Mouse (Mus musculus): Measurements from ENCODE around the gene Lrrtm3. TPM values are rescaled to one million over a fixed set of nuclear protein-coding genes. Genes with fewer than 3 reads are reported as not detected.

Lrrtm3 gene
- polyA plus RNA-seq, 1 experiment from 2014 or later: 50.0 TPM

DNA sequence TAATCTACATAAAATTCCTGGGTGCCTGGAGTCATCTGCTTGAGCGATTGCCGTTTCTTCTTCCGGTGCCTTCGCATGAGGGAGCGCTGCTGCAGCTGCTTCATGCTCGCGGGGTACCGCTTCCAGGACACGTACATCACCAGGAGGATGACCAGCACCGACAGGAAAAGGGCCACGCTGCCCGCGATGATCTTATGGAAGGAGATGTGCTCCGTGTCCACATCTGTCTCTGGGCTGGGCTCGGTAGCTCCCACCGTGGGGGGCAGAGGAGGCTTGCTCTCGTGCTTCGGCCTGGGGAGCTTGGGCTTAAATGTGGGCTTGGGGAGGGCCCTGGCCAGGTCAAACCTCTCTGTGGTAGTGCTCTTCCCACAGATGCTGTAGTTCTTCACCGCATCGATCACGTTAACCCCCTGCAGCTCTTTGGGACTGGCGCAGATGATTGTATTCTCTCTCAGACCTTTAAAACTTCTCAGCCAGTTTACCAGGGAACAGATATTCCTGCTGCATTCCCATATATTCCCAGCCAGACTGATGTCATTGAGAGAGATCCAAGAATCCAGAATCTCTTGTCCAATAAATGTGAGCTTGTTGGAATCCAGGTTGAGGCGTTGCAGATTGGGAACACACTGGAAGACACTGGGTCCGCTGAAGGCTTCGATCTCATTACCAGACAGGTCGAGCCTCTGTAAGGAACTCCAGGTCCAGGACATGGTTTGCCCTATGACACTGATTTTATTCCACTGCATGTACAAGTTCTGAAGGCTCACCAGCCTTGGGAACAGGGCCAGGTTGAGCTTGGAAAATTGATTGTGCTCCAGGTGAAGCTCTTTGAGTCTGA, 1.9 kb downstream of the Lrrtm3 start:
- H3K4me3 ChIP-seq (ENCODE audit: low read depth, low read length): peak overlapping the region; percentile 49
- H3K9me3 ChIP-seq (ENCODE audit: control insufficient read depth, low read length): no peaks in the 10 kb centered on the region
- H3K27me3 ChIP-seq (ENCODE audit: control insufficient read depth, insufficient read depth, low read length): peaks cover 2% of the 10 kb centered on the region; the same call in 1 of the 2 replicates
- no peaks in the 10 kb centered on the region for H3K36me3 ChIP-seq (ENCODE audit: control insufficient read depth, insufficient read depth, low read length)
- H3K4me2 ChIP-seq (ENCODE audit: low read depth, low read length): peak overlapping the region; percentile 88
- 4% methylated on average over 26 of the region's 26 CpGs for WGBS
- H3K9ac ChIP-seq (replicated peaks; ENCODE audit: low read depth, low read length): peak overlapping the region; percentile 76
- peak overlapping the region; percentile 46 for H3K27ac ChIP-seq (ENCODE audit: low read depth, low read length)
- H3K4me1 ChIP-seq (ENCODE audit: control insufficient read depth, insufficient read depth, low read length): peaks cover 9% of the 10 kb centered on the region; the same call in 1 of the 2 replicates
- ATAC-seq (ENCODE audit: low read depth): peak; percentile 16

DNA sequence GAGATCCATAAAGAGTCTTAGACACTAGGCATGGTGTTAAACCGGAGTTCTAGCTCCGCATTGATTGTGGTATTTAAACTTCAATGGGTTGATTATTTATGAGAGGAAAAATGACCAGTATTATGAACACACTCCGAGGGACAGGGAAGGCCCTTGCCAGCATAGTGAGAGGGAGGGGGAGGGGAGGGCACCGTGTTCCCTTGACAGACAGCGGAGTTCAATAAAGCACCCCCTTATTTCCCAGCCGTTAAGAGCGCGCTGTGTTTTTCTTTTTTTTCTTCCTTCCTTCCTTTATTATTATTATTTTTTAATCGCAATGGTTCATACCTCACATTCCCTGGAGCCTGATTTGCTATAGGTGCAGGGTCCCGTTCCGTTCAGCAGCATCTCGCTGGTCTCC, 2.6 kb downstream of the Lrrtm3 start:
- H3K4me2 ChIP-seq (ENCODE audit: low read depth, low read length): peak overlapping the region; percentile 88
- peaks cover 9% of the 10 kb centered on the region; the same call in 1 of the 2 replicates for H3K4me1 ChIP-seq (ENCODE audit: control insufficient read depth, insufficient read depth, low read length)
- peak overlapping the region; percentile 46 for H3K27ac ChIP-seq (ENCODE audit: low read depth, low read length)
- H3K36me3 ChIP-seq (ENCODE audit: control insufficient read depth, insufficient read depth, low read length): no peaks in the 10 kb centered on the region
- peak overlapping the region; percentile 76 for H3K9ac ChIP-seq (replicated peaks; ENCODE audit: low read depth, low read length)
- ATAC-seq (ENCODE audit: low read depth): peak; percentile 28; the same call in 1 of the 2 replicates
- 0% methylated on average over 12 of the region's 12 CpGs for WGBS
- peaks cover 2% of the 10 kb centered on the region; the same call in 1 of the 2 replicates for H3K27me3 ChIP-seq (ENCODE audit: control insufficient read depth, insufficient read depth, low read length)
- H3K4me3 ChIP-seq (ENCODE audit: low read depth, low read length): peak overlapping the region; percentile 49
- H3K9me3 ChIP-seq (ENCODE audit: control insufficient read depth, low read length): no peaks in the 10 kb centered on the region

DNA sequence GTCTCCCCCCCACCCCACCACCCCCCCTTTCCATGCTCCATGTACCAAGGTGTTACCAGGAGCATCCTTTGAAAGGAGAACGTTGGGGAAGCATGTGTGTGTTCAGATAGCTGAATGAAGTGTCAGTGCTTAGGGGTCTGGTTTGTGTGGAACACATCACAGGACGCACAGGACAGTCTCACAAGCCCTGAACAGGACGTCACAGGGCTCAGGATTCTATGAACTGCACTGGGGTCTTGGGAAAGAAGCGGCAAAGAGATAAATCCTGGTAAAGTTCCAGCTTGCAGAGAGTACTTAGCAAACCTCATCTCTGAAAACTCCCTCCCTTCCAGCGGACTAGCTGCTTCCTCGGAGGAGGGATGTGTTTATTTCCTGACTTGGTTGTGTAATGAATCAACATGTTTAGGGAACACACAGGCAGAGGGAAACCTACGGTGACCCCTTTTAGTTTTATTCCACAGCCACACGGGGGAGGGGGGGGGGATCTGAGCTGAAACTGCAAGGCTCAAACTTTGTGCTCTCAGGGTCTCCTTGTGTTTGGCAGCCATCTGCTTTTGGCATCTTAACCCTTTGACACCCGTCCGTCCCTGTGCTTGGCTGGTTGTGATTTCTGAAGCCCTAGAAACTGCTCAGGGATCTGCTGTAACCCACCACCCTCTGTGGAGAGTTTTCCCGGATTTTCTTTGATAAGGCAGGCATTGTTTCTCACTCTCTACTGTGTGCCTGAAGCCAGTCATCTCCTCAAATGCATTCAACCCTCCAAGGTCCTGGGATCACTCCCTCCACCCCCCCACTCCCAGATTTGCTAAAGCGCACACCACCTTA, 3.3 kb downstream of the Lrrtm3 start:
- Histone ChIP-seq H3K27ac (ENCODE audit: low read depth, low read length) (peak overlapping the region; percentile 16; the same call in 1 of the 2 replicates), H3K9ac (replicated peaks; ENCODE audit: low read depth, low read length) (peak overlapping the region; percentile 76), H3K4me3 (ENCODE audit: low read depth, low read length) (peak overlapping the region; percentile 49), H3K27me3 (ENCODE audit: control insufficient read depth, insufficient read depth, low read length) (peaks cover 2% of the 10 kb centered on the region; the same call in 1 of the 2 replicates), H3K4me2 (ENCODE audit: low read depth, low read length) (peak overlapping the region; percentile 88), H3K9me3 (ENCODE audit: control insufficient read depth, low read length) (no peaks in the 10 kb centered on the region), H3K36me3 (ENCODE audit: control insufficient read depth, insufficient read depth, low read length) (no peaks in the 10 kb centered on the region), H3K4me1 (ENCODE audit: control insufficient read depth, insufficient read depth, low read length) (peaks cover 9% of the 10 kb centered on the region; the same call in 1 of the 2 replicates)
- ATAC-seq (ENCODE audit: low read depth): no peak
- 1% methylated on average over 12 of the region's 12 CpGs for WGBS

- ATAC-seq (ENCODE audit: low read depth): no peak
- WGBS: 44% methylated on average over 16 of the region's 16 CpGs
- Histone ChIP-seq H3K27me3 (ENCODE audit: control insufficient read depth, insufficient read depth, low read length) (peaks cover 2% of the 10 kb centered on the region; the same call in 1 of the 2 replicates), H3K4me2 (ENCODE audit: low read depth, low read length) (peak overlapping the region; percentile 88), H3K4me1 (ENCODE audit: control insufficient read depth, insufficient read depth, low read length) (peaks cover 9% of the 10 kb centered on the region; the same call in 1 of the 2 replicates), H3K27ac (ENCODE audit: low read depth, low read length) (no peak overlapping the region), H3K9me3 (ENCODE audit: control insufficient read depth, low read length) (no peaks in the 10 kb centered on the region), H3K36me3 (ENCODE audit: control insufficient read depth, insufficient read depth, low read length) (no peaks in the 10 kb centered on the region), H3K4me3 (ENCODE audit: low read depth, low read length) (peak overlapping the region; percentile 49), H3K9ac (replicated peaks; ENCODE audit: low read depth, low read length) (peak overlapping the region; percentile 26; the same call in 1 of the 2 replicates)
Observed at GRCm38 (mm10) chr10:64086183-64086566, 3.9 kb downstream of the Lrrtm3 start.

DNA sequence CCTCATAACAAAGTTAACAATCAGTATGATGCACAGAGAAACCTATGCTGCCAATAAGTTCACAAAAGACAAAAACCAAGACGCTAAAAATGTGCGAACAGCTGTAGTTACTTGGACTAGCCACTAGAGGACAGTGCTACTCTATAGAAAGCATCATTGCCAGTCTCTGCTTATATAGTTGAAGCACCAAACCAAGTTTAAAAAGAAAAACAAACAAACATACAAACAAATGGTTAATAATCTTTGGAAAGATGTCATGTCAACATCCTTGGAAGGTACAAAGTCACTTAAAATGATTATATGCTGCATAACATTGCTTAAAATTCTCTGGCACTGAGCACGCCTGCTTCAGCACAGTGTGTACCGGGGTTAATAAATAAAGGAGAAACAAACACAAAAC, 5.6 kb downstream of the Lrrtm3 start:
- Histone ChIP-seq H3K4me2 (ENCODE audit: low read depth, low read length) (peak overlapping the region; percentile 88), H3K27me3 (ENCODE audit: control insufficient read depth, insufficient read depth, low read length) (peaks cover 2% of the 10 kb centered on the region; the same call in 1 of the 2 replicates), H3K4me1 (ENCODE audit: control insufficient read depth, insufficient read depth, low read length) (peaks cover 9% of the 10 kb centered on the region; the same call in 1 of the 2 replicates), H3K36me3 (ENCODE audit: control insufficient read depth, insufficient read depth, low read length) (no peaks in the 10 kb centered on the region), H3K27ac (ENCODE audit: low read depth, low read length) (no peak overlapping the region), H3K4me3 (ENCODE audit: low read depth, low read length) (peak overlapping the region; percentile 19), H3K9ac (replicated peaks; ENCODE audit: low read depth, low read length) (no peak overlapping the region), H3K9me3 (ENCODE audit: control insufficient read depth, low read length) (no peaks in the 10 kb centered on the region)
- no peak for ATAC-seq (ENCODE audit: low read depth)
- 37% methylated on average over 4 of the region's 4 CpGs for WGBS

DNA sequence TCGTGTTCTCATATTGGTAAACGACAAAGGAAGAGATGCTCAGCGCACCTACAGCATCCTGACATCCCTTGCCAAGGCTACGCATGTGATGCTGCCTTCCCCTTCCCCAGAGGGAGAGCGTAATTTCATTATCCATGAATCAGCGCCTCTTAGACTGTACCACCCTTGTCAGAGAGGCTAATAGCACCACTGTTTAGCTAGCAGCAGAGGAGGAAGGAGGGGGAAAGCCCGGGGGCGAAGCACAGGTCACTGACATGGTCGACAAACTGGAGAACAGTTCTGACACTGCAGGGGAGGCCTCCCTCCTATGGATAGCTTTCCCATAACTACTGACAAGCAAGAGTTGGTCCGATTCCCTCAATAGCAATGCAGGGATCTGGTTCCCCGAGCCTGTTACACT, 6.3 kb downstream of the Lrrtm3 start:
- H3K9ac ChIP-seq (replicated peaks; ENCODE audit: low read depth, low read length): no peak overlapping the region
- no peaks in the 10 kb centered on the region for H3K9me3 ChIP-seq (ENCODE audit: control insufficient read depth, low read length)
- WGBS: 32% methylated on average over 11 of the region's 11 CpGs
- peak overlapping the region; percentile 88 for H3K4me2 ChIP-seq (ENCODE audit: low read depth, low read length)
- peak overlapping the region; percentile 11 for H3K4me3 ChIP-seq (ENCODE audit: low read depth, low read length)
- peaks cover 9% of the 10 kb centered on the region; the same call in 1 of the 2 replicates for H3K4me1 ChIP-seq (ENCODE audit: control insufficient read depth, insufficient read depth, low read length)
- no peak overlapping the region for H3K27ac ChIP-seq (ENCODE audit: low read depth, low read length)
- H3K36me3 ChIP-seq (ENCODE audit: control insufficient read depth, insufficient read depth, low read length): no peaks in the 10 kb centered on the region
- H3K27me3 ChIP-seq (ENCODE audit: control insufficient read depth, insufficient read depth, low read length): peaks cover under 1% of the 10 kb centered on the region; the same call in 1 of the 2 replicates
- no peak for ATAC-seq (ENCODE audit: low read depth)

GRCm38 (mm10) chr10:64082345-64082744, 7.7 kb downstream of the Lrrtm3 start:
- WGBS: 82% methylated on average over 3 of the region's 3 CpGs
- Histone ChIP-seq H3K4me2 (ENCODE audit: low read depth, low read length) (no peak overlapping the region), H3K36me3 (ENCODE audit: control insufficient read depth, insufficient read depth, low read length) (no peaks in the 10 kb centered on the region), H3K27me3 (ENCODE audit: control insufficient read depth, insufficient read depth, low read length) (no peaks in the 10 kb centered on the region), H3K9ac (replicated peaks; ENCODE audit: low read depth, low read length) (no peak overlapping the region), H3K4me3 (ENCODE audit: low read depth, low read length) (no peak overlapping the region), H3K4me1 (ENCODE audit: control insufficient read depth, insufficient read depth, low read length) (peaks cover 9% of the 10 kb centered on the region; the same call in 1 of the 2 replicates), H3K27ac (ENCODE audit: low read depth, low read length) (no peak overlapping the region), H3K9me3 (ENCODE audit: control insufficient read depth, low read length) (no peaks in the 10 kb centered on the region)
- ATAC-seq (ENCODE audit: low read depth): no peak

- Histone ChIP-seq H3K4me1 (ENCODE audit: control insufficient read depth, insufficient read depth, low read length) (peaks cover 9% of the 10 kb centered on the region; the same call in 1 of the 2 replicates), H3K4me2 (ENCODE audit: low read depth, low read length) (peak overlapping the region; percentile 19; the same call in 1 of the 2 replicates), H3K4me3 (ENCODE audit: low read depth, low read length) (no peak overlapping the region), H3K36me3 (ENCODE audit: control insufficient read depth, insufficient read depth, low read length) (no peaks in the 10 kb centered on the region), H3K27ac (ENCODE audit: low read depth, low read length) (no peak overlapping the region), H3K9ac (replicated peaks; ENCODE audit: low read depth, low read length) (no peak overlapping the region), H3K27me3 (ENCODE audit: control insufficient read depth, insufficient read depth, low read length) (no peaks in the 10 kb centered on the region), H3K9me3 (ENCODE audit: control insufficient read depth, low read length) (no peaks in the 10 kb centered on the region)
- 48% methylated on average over 10 of the region's 10 CpGs for WGBS
- ATAC-seq (ENCODE audit: low read depth): peak; percentile 9; the same call in 1 of the 2 replicates
Observed at GRCm38 (mm10) chr10:64076410-64077052, 13.5 kb downstream of the Lrrtm3 start.

Data from neural tube, embryonic 14.5 days (tissue).